Mouse (Mus musculus): ENCODE data around the gene Ybx2. TPM values are rescaled to one million over a fixed set of nuclear protein-coding genes. Genes with fewer than 3 reads are reported as not detected.

Gene Ybx2
- polyA plus RNA-seq (2015; fragmentation: Nextera tagmentation; extraction: Ambion mirVana), result 6.7 and 6.8 TPM in 2 replicates

DNA sequence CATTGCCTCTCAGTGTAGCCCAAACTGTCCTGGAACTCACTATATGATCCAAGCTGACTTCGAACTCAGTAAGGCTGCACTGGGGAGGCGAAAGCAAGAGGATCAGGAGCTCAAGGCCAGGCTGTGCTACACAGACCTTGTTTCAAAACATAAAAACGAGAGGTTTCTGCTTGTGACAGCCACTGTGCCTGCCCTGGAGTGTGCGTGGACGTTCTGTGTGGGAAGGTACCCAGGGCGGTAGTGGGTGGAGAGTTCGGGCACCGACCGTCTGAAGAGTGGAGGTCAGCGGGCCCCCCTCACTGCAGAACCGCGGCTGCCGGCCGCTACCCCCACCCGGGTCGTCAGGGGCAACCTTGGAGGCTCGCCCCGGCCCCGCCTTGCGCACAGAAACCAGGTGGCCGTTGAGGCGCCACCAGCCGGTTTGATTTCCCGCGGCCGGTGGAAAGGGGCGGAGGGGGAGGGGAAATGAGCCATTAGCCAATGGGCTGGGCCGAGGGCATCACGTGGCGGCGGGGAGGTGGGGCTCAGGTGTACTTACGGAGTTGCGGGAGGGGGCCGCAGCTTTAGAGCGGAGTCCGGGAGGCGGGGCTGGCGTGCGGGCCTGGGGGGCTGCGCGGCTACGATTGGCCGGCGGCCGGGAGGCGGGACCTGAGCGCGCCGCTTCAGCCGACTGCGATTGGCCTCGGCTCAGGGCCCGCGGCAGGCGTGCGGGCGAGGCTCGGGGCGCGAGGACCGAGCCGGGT lies at the start of gene Ybx2:
Gene Ybx2 (plus strand): TSS at position 660 of the 743 bp plus-strand sequence.
- Histone ChIP-seq H3K4me1 (replicated peaks) (peaks cover 28% of the 10 kb centered on the region), H3K27me3 (peaks cover 25% of the 10 kb centered on the region), H3K4me2 (peak within 1 kb of the TSS; percentile 100), H3K4me3 (peak within 1 kb of the TSS; percentile 69), H3K36me3 (no peaks in the 10 kb centered on the region), H3K9me3 (no peaks in the 10 kb centered on the region), H3K9ac (peak within 1 kb of the TSS; percentile 56), H3K27ac (replicated peaks) (no peak within 1 kb of the TSS)
- WGBS, result 1% methylated on average over 54 of the region's 62 CpGs
- peak; percentile 96 for ATAC-seq (ENCODE audit: low FRiP score, low read depth)

DNA sequence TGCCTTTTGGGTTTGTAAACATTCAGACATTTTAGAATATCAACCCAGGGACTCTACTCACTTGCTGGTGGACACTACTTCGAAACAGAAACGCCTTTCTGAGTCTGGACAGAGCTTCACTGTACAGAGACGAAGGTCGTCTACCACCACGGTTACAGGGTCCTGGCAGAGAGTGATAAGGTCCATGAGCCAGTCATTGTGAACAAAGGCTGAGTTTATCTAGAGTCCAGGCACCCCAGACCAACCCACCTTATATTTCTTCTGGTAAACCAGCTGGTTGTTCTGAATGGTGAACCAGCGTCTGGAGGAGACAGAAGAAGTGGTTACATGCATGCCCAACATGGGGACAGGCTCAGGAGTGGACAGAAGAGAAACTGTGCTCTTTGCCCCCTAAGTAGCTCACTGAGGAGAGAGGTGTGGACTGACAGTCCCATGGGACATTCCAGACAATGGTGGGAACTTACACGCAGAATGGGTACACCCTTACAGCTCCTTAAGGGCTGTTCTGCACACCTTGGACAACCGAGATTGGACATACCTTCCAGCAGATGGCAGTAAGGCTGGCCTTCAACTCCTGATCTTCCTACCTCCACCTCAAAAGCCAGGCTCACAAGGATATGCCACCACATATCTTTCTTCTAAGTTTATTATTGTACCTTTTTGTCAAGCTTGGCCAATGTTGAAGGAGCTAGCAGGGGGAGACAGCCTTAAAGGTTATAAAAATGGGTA lies 48.5 kb upstream of the Ybx2 start:
- no peaks in the 10 kb centered on the region for H3K9me3 ChIP-seq
- WGBS, result 78% methylated on average over 8 of the region's 8 CpGs
- no peak for ATAC-seq (ENCODE audit: low FRiP score, low read depth)
- H3K27me3 ChIP-seq, result peaks cover under 1% of the 10 kb centered on the region; the same call in 1 of the 2 replicates
- no peak overlapping the region for H3K4me2 ChIP-seq
- H3K4me3 ChIP-seq, result no peak overlapping the region
- no peaks in the 10 kb centered on the region for H3K4me1 ChIP-seq (replicated peaks)
- no peak overlapping the region for H3K9ac ChIP-seq
- no peaks in the 10 kb centered on the region for H3K36me3 ChIP-seq
- no peak overlapping the region for H3K27ac ChIP-seq (replicated peaks)

DNA sequence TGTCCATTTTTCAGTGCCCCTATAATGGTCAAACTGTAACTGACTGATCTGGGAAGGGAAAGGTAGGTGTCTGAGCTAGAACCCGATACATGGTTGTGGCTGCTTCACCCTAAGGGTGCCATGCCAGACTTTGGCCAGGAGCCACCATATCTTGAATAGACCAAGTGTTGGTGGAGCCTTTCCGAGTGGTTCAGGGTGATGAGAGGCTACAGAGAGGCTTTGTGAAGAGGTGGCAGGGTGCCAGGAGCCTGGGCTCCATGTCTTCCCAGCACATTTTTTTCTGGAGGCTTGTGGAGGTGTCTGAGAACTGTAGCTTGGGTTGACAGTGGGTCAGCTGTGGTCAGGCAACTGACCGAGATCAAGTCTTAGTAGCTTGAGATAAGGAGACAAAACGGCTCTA lies 44.1 kb upstream of the Ybx2 start:
- H3K9me3 ChIP-seq, result no peaks in the 10 kb centered on the region
- H3K27me3 ChIP-seq, result no peaks in the 10 kb centered on the region
- H3K4me1 ChIP-seq (replicated peaks), result no peaks in the 10 kb centered on the region
- no peaks in the 10 kb centered on the region for H3K36me3 ChIP-seq
- 64% methylated on average over 4 of the region's 4 CpGs for WGBS
- ATAC-seq (ENCODE audit: low FRiP score, low read depth), result no peak
- H3K4me3 ChIP-seq, result no peak overlapping the region
- no peak overlapping the region for H3K27ac ChIP-seq (replicated peaks)
- no peak overlapping the region for H3K4me2 ChIP-seq
- no peak overlapping the region for H3K9ac ChIP-seq

DNA sequence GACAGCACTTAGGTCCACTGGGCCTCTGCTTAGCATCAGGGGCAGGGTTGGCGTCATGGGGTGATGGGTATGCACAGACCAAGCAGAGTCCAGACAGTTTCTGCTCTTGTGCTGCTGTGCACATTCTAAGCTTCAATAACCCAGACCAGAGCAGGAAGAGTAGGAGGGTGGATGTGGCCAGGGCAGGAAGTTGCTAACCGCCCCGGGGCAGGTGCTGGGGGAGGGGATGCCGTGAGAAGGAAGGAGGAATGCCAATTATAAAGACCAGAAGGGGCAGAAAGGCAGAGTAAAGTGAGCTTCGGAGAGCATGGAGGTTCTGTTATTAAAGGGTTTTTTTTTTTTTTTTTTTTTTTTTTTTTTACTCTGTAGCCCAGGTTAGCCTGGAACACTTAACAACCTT lies 40.9 kb upstream of the Ybx2 start:
- ATAC-seq (ENCODE audit: low FRiP score, low read depth), result no peak
- Histone ChIP-seq H3K4me3 (no peak overlapping the region), H3K36me3 (no peaks in the 10 kb centered on the region), H3K27me3 (no peaks in the 10 kb centered on the region), H3K9ac (no peak overlapping the region), H3K4me2 (no peak overlapping the region), H3K4me1 (replicated peaks) (peaks cover 13% of the 10 kb centered on the region), H3K9me3 (no peaks in the 10 kb centered on the region), H3K27ac (replicated peaks) (no peak overlapping the region)
- WGBS, result 83% methylated on average over 5 of the region's 5 CpGs

DNA sequence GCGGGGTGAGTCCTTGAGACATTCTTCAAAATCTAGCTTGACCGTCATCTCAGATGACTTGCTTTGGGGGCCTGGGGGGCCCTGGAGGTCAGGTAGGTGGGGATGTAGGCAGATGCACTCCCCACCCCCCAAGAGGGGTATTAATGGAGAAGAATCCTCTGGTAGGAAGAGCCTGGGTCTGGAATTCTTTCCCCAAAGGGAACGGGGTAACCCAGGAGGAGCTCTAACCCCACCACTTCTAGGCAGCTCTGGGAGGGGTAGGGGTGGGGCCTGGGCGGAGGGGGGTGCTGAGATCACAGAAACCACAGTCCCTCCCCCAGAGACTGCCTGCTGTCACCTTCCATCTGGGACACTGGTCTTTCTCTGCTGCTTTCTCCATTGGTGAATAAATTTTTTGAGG lies 40.3 kb upstream of the Ybx2 start, which contains the start of gene Acap1:
Gene Acap1 (minus strand): TSS at position 249 of the 400 bp plus-strand sequence.
- no peak for ATAC-seq (ENCODE audit: low FRiP score, low read depth)
- 78% methylated on average over 4 of the region's 4 CpGs for WGBS

DNA sequence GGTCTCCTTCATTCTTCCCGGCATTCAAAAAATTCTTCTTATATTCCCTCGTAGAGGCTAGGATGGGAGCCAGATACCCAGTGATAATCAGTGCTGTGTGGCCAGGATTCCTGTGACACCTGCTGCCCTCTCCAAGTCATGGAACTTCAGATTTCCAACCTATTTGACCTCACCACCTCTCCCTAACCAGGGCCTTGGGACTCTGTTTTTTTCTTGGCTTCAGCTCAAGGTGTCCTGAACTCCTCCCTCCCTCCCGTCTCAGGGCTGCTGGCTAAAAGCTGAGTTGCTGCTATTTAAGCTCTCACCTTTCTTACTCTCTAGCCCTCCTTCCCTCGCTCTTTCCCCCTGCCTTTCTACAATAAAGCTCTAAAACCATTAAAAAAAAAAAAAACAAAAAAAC lies 35.7 kb upstream of the Ybx2 start:
- H3K4me1 ChIP-seq (replicated peaks), result peaks cover 34% of the 10 kb centered on the region
- H3K4me2 ChIP-seq, result peak overlapping the region; percentile 88
- 14% methylated on average over 4 of the region's 4 CpGs for WGBS
- peak overlapping the region; percentile 91 for H3K4me3 ChIP-seq
- peaks cover 15% of the 10 kb centered on the region for H3K36me3 ChIP-seq
- H3K27me3 ChIP-seq, result no peaks in the 10 kb centered on the region
- H3K9ac ChIP-seq, result peak overlapping the region; percentile 94
- peak overlapping the region; percentile 97 for H3K27ac ChIP-seq (replicated peaks)
- H3K9me3 ChIP-seq, result no peaks in the 10 kb centered on the region
- no peak for ATAC-seq (ENCODE audit: low FRiP score, low read depth)

More for the DNA sequence above, 40.3 kb upstream of the Ybx2 start, which contains the start of gene Acap1:
- Histone ChIP-seq H3K4me1 (replicated peaks) (peaks cover 17% of the 10 kb centered on the region), H3K4me3 (no peak within 1 kb of the TSS), H3K36me3 (no peaks in the 10 kb centered on the region), H3K9ac (no peak within 1 kb of the TSS), H3K27me3 (no peaks in the 10 kb centered on the region), H3K9me3 (no peaks in the 10 kb centered on the region), H3K27ac (replicated peaks) (no peak within 1 kb of the TSS), H3K4me2 (no peak within 1 kb of the TSS)

DNA sequence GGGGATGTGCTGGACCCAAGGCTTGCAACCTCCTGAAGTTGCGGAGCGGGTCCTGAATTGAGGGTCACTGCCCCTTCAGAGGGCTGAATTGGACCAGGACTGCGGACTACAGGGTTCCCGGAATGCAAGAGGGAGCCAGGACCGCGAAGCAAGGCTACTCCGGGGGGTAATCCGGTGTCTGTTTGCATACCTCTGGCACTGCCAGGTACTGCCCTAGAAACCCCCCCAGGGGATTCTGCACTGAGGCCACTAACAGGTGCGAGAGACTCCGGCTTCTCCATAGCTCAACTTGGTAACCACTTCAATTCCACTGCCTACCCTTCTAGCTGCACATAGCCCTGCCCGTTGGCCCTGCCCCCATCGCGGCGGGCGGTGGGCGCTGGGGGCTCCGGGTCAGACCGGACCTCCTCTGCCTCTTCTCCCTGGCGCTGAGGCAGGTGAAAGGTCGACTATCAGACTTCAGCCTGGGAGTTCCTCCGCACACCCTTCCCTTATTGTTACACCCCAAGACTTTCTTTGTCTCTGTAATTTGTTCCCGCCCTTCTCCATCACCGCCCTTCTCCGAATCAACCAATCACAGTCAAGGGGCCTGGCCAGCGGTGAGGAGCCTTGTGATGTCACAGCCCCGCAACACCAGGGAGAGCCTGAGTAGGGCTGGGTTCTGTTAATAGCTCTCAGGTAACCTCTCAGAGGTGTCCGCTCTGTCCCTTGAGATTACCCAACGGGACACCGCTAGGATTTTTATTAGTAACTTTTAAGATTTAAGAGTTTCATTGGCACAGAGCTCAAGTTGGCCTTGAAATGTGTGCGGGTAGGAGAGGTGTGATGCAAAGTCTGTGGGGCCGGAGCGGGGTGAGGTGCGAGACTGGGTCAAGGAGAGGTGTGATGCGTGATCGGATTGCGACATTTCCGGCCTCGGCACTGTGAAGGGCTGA lies 34.9 kb upstream of the Ybx2 start, which contains the start of the genes 2810408A11Rik and Neurl4:
Gene 2810408A11Rik (minus strand): TSS at position 517 of the 935 bp plus-strand sequence.
Gene Neurl4 (plus strand): TSS at position 602 of the 935 bp plus-strand sequence.
- peak; percentile 95 for ATAC-seq (ENCODE audit: low FRiP score, low read depth)
- WGBS, result under 1% methylated on average over 38 of the region's 38 CpGs

DNA sequence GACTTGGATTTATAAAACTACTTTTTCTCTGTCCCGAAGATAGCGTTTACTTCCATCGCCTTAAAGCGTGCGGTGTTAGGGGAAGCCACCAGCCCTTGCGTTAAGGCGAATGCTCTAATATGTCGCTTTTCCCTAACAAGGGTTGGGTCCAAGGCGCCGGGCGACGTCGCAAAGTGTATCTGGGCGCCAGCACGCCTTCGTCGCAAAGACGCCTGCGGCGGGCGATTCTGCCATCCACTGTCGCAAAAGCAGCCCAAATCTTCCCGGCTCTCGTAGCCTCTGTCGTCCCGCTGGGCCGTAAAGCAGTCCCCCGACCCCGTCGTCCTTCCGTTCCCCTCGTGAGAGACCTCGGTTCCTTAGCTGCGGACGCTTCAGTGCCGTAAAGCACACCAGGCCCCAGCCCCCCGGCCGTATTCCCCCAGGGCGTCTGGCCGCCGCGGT lies 34.2 kb upstream of the Ybx2 start:
- peaks cover 34% of the 10 kb centered on the region for H3K4me1 ChIP-seq (replicated peaks)
- peak overlapping the region; percentile 88 for H3K4me2 ChIP-seq
- H3K36me3 ChIP-seq, result peaks cover 30% of the 10 kb centered on the region
- H3K27ac ChIP-seq (replicated peaks), result peak overlapping the region; percentile 97
- no peaks in the 10 kb centered on the region for H3K27me3 ChIP-seq
- WGBS, result 0% methylated on average over 38 of the region's 42 CpGs
- H3K4me3 ChIP-seq, result peak overlapping the region; percentile 91
- H3K9me3 ChIP-seq, result no peaks in the 10 kb centered on the region
- H3K9ac ChIP-seq, result peak overlapping the region; percentile 94
- ATAC-seq (ENCODE audit: low FRiP score, low read depth), result peak; percentile 76

More for the DNA sequence above, 34.9 kb upstream of the Ybx2 start, which contains the start of the genes 2810408A11Rik and Neurl4:
- H3K9me3 ChIP-seq, result no peaks in the 10 kb centered on the region
- peaks cover 34% of the 10 kb centered on the region for H3K4me1 ChIP-seq (replicated peaks)
- peak within 1 kb of the TSS; percentile 88 for H3K4me2 ChIP-seq
- peak within 1 kb of the TSS; percentile 97 for H3K27ac ChIP-seq (replicated peaks)
- peak within 1 kb of the TSS; percentile 94 for H3K9ac ChIP-seq
- H3K4me3 ChIP-seq, result peak within 1 kb of the TSS; percentile 91
- H3K27me3 ChIP-seq, result no peaks in the 10 kb centered on the region
- peaks cover 23% of the 10 kb centered on the region for H3K36me3 ChIP-seq

DNA sequence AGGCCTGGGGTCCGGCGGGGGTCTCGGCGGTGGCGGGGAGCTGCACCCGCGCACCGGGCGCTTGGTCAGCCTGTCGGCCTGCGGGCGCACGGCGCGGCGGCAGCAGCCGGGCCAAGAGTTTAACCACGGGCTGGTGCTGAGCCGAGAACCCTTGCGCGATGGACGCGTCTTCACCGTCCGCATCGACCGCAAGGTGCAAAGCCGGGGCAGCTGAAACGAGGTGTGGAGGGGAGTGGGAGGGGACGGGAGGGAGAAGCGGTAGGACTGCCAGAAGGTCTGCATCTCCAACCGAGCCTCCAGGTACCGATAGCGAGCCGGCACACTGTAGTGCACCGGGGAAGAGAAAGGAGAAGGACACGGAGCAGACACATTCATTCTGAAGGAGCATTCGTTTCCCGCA lies 33.6 kb upstream of the Ybx2 start:
- Histone ChIP-seq H3K4me1 (replicated peaks) (peaks cover 34% of the 10 kb centered on the region), H3K36me3 (peaks cover 35% of the 10 kb centered on the region), H3K27me3 (no peaks in the 10 kb centered on the region), H3K4me3 (peak overlapping the region; percentile 91), H3K9me3 (no peaks in the 10 kb centered on the region), H3K27ac (replicated peaks) (peak overlapping the region; percentile 97), H3K4me2 (peak overlapping the region; percentile 88), H3K9ac (peak overlapping the region; percentile 94)
- peak; percentile 1; the same call in 1 of the 2 replicates for ATAC-seq (ENCODE audit: low FRiP score, low read depth)
- under 1% methylated on average over 39 of the region's 39 CpGs for WGBS

DNA sequence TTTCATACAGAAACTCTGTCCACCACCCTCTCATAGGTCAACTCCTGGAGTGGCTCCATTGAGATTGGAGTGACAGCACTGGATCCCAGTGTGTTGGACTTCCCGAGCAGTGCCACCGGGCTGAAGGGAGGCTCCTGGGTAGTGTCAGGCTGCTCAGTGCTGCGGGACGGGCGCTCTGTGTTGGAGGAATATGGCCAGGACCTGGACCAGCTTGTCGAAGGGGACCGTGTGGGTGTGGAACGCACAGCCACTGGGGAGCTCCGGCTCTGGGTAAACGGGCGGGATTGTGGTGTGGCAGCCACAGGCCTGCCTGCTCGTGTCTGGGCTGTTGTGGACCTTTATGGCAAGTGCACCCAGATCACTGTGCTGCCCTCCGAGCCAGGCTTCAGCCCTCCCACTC lies 32.6 kb upstream of the Ybx2 start:
- WGBS, result 89% methylated on average over 13 of the region's 13 CpGs
- no peaks in the 10 kb centered on the region for H3K27me3 ChIP-seq
- H3K9me3 ChIP-seq, result no peaks in the 10 kb centered on the region
- H3K4me1 ChIP-seq (replicated peaks), result peaks cover 34% of the 10 kb centered on the region
- H3K36me3 ChIP-seq, result peaks cover 45% of the 10 kb centered on the region
- no peak overlapping the region for H3K27ac ChIP-seq (replicated peaks)
- no peak for ATAC-seq (ENCODE audit: low FRiP score, low read depth)
- peak overlapping the region; percentile 94; the same call in 1 of the 2 replicates for H3K9ac ChIP-seq
- H3K4me2 ChIP-seq, result peak overlapping the region; percentile 88
- peak overlapping the region; percentile 91 for H3K4me3 ChIP-seq

DNA sequence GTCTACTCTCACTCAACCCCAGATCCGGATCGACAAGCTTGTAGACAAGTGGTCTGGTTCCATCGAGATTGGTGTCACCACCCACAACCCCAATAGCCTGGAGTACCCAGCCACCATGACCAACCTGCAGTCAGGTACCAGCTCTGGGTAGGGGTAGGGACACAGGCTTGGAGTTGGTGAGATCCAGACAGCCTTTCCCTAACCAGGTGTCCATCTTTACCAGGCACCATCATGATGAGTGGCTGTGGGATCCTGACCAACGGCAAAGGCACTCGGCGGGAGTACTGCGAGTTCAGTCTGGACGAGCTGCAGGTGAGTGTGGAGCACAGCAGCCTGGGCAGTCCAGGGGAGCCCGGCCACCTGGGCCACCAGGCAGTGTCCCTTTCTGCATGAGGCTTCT lies 31.3 kb upstream of the Ybx2 start:
- Histone ChIP-seq H3K4me2 (no peak overlapping the region), H3K4me1 (replicated peaks) (peaks cover 24% of the 10 kb centered on the region), H3K9ac (no peak overlapping the region), H3K9me3 (no peaks in the 10 kb centered on the region), H3K36me3 (peaks cover 58% of the 10 kb centered on the region), H3K27ac (replicated peaks) (no peak overlapping the region), H3K4me3 (no peak overlapping the region), H3K27me3 (no peaks in the 10 kb centered on the region)
- no peak for ATAC-seq (ENCODE audit: low FRiP score, low read depth)
- 94% methylated on average over 9 of the region's 9 CpGs for WGBS
